Mouse (Mus musculus): ENCODE measurements around the gene Kalrn.

Gene Kalrn

DNA sequence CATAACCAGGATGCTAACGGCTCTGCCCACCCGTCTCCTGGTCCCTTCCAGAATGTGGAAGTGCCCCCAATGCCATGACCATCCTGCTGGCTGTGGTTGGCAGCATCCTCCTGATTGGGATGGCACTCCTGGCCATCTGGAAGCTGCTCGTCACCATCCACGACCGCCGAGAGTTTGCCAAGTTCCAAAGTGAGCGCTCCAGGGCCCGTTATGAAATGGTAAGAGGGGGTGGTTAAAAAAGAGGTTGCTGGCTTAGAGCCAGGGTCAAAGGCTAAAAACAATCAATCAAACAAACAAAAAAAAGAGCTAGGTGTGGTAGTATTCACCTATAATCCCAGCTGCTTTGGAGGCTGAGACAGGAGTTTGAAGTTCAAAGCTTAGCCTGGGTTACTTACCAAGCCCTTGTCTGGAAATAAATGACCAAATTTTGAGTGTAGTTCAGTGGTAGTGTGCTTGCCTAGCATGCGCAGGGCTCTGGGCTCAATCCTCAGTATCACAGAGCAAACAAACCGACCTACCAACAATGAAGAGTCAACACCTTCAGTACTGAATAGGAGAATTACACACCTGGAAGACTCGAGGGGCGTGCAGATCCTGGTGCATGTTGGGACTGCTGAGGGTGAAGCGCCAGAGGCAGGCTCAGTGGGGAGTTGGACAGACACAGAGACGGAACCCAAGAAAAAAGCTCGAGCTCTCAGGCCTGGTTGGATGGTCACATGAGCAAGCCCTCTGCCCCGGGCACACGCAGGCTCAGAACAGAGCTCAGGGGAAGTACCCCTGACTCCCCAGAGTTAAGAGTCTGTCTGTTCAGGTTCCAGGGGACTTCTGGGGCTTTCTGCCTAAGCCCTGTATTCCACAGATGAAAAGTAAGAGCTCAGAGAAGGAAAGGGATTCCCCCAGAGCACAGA lies 625.4 kb downstream of the Kalrn start:
- no peak for DNase-seq

DNA sequence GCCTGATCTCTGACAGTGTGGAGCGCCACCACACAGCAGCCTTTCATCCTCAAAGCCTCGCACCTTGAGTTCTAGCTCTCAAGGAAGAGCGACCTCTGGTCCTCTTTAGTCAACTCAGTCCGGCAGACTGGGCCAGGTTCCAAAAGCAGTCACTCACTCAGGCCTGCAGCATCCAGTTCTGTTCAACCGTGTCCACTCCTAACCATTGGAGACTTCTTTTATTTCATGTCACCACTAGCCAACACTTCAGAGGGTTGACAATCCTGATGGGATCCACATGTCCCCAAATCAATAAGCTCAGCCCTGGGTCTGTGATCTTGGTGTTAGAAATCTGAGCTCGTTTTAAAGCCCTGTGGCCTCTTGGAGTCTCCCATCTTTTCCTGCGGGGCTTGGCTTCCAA lies 627.3 kb downstream of the Kalrn start:
- DNase-seq = peak; percentile 72

DNA sequence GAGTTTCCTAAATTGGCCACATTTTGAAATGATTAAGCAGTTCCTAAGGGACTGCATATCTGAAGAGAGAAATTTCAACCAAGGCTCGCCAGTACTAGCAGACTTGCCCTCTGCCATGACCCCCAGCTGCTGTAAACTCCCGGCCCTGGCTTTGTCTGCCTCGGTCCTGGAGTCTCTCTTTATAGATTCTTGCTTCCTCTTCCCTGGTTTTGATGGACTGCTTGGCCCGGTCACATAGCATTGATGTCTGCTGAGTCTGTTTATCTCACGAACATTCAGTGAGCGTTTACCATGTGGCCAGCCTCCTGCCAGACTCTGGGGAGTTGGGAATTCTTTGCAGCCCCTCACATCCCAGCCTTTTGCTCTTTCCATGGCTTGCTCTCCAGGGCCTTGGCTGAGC lies 628.6 kb downstream of the Kalrn start:
- DNase-seq = peak; percentile 53

DNA sequence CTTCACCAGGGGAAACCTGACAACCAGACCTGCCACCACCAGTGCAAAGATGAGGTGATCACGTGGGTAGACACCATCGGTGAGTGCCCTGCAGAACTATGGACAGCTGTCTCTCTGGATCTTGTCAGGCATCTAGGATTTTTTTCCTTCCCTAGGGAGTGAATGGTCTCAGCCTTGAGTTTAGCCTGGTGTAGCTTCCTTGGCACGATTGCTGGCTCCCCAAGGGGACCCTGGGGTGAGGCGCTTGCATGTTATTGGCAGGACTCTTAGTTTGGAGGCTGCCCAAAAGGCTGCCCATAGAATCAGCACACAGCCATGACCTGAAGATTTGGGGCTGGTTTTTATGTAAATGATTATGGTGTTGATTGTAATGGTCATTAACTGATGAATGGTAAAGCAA lies 629.2 kb downstream of the Kalrn start:
- no peak for DNase-seq

DNA sequence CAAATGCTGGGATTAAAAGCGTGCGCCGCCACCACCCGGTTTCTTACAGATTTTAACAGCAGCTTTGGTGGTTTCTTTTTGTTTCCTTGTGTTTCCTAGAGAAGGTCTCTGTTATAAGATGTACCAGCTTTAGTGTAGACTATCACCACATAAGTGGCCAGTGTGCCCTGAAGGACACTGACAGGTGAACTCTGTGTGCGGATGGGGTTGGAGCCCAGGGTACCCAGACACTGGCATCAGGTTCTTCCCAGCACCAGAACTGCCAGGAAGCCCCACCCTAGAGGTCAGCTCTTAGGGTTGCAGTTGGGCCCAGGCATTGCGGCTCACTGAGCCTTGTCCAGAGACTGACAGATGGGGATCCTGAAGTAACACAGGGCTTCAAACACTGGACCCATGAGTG lies 629.9 kb downstream of the Kalrn start:
- no peak for DNase-seq

DNA sequence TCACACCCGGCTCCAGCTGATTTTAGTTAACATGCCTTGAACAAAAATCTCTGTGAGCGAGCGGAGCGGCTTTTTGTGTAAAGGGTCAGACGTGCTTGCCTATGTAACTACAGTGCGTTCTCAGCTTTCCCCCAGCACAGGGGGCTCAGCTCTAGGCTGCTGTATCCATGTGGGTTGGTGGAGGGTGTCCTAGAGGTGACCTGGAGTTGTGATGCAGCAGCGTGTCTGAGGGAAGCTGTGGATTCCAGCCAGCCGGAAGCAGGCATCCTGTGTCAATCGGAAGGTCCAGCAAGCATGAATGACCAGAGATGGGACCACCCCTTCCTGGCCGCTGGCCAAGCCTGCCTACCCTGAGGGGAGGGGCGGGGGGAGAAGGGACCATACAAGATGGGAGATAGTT lies 631.0 kb downstream of the Kalrn start:
- peak; percentile 79 for DNase-seq

DNA sequence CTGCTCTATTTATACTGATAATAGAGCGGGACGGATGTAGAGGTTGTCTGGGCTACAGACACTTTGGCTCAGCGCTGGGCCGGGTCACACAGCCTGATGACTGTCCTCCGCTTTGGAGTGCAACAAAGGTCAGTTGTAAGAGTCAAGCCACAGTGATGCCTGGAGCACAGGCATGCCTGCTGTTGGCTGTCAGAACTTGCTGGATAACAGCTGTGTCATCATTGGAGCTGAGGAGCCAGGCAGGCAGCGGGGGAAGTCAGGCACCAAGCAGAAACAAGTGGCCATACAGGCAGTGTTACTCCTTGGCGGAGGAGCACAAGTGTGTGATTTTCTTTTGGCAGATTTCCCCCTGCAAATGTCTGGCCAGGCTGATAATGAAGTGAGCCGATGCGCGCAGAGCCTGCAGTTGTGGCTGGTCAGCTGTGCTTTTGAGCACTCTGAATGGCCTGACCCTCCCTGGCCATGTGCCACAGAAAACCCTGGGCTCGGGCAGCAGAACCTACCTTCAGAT lies 632.0 kb downstream of the Kalrn start:
- DNase-seq = peak; percentile 74

DNA sequence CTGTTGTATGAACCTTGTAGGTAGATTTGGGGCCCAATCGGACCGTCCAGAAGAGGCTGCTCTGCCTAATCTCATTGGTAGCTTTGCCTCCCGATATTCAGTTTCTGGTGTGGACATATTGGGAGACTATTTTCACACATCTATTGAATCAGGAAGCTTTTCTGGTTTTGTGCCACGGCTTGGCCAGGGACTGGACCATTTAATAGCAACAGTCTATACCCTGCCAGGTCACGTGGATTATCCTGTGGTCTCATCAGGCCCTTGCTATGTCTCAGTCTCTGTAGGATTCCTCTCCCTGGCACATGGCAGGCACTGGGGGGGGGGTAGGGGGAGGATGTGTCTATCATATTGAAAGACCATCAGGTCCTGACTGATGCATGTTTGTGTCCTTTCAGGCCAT lies 633.2 kb downstream of the Kalrn start:
- DNase-seq = no peak

DNA sequence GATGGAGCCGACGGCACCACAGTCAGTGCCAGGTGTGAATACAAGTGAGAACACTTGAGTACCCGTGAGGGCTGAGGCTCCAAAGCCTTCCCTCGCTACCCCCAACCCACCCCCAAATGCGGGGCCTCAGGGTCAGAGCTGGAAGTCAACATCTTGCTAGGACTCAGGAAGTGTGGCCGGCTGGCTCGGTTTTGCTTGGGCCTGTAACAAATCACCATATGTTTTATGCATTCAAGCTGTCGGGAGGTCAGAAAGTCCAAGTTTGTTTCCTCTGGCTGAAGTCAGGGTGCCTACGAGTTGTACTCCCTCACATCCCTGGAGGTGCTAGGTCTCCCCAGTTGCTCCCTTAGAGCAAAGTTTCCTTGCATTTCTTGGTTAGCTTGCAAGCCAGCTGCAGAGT lies 633.7 kb downstream of the Kalrn start:
- peak; percentile 58 for DNase-seq

DNA sequence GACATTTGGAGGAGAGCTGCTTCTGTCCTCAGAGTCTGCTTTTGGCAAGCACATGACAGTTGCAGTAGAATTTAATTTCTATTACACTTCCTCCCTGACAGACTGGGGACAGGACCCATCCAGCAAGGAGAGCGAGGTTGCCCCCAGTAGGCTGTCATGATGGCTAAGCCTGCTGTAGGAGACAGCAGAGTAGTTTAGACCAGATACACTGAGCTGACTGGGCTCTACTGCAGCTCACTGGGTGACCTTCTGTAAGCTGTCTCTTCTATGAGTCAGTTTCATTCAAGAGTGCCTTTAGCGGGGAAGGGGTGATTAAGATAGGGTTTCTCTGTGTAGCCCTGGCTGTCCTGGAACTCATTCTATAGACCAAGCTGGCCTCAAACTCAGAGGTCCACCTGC lies 634.2 kb downstream of the Kalrn start:
- DNase-seq = no peak

DNA sequence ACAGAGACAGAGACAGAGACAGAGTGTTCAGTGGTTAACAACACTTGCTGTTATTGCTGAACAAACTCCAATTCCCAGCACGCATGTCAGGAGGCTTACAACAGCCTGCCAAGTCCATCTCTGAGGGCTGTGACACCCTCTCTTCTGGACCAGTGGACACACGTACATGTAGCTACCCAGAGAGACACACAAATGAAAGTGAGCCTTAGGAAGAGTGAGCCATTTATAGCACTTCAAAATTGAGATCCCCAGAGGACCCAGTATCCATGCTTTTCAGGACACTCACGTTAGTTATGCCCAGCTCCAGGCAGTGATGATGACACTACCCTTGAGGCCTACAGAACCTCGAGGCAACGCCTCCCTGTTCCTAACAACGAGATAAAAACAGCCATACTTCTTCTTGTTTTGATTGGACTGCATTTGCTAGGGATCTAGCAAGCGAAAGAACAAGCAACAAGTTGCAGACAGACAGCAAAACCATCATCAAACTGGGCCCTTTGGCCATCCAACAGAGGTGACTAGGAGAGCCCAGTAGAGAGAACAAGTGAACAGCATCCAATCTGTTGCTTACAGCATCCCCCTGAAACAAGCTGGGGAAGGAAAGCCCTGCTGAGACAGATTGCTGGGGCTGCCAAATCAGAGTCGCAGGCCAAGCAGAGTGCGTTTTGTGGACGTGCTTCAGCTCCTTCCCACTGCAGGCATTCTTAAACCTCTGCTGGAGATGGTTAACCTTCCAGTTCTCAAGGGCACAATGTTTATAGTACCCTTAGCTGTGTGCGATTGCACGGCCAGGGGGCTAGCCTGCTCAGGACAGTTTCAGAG lies 634.8 kb downstream of the Kalrn start:
- DNase-seq = no peak

DNA sequence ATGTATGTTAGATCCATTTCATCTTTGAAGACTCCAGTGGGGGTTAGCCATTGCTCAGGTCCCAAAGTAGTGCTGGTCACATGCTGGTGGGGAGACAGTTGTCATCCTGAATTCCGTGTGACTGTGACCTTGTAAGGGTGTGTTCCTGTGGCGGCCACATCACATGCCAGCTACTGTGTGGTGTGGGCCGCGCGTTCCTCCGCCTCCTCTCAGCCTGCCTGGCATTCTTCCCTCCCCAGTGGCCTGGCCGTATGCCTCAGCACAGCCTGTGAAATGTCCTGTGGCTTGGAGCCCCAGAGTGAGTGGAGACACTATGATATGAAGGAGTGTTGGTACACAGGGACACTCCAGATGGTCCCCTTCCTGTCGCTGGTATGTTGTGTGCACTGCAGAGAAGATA lies 635.8 kb downstream of the Kalrn start:
- DNase-seq = peak; percentile 75

DNA sequence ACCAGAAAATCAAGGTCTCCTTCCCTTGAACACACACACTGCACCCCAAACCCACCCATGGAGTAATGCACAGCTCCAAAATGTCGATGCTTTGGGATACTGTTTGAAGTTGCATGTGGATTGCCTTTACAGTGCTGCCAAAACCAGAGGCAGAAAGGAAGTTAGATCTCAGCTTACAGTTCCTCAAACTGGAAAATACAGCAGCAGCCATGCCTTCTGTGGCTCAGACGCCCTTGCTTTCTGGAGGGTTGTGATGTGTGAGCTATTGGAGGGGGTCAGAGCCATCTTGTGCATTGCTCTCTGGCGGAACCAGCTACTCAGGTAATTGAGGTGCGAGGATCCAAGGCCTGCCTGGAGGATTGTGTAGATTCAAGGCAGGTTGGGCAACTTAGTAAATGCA lies 636.4 kb downstream of the Kalrn start:
- DNase-seq = no peak

DNA sequence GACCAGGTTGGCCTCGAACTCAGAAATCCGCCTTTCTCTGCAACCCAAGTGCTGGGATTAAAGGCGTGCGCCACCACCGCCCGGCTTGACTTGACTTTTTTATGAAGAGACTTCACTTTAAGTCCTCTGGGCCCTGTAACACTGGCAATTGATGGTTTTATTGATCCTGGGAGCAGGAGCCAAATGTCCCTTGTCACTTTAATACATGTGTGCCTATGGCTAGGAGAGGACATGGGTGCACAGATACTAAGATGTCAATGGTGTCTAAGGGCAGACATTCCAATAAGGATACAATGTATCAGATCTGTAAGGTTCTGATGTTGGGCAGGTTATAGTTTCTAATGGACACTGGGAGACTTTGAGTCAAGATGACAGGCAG lies 637.9 kb downstream of the Kalrn start:
- no peak for DNase-seq

DNA sequence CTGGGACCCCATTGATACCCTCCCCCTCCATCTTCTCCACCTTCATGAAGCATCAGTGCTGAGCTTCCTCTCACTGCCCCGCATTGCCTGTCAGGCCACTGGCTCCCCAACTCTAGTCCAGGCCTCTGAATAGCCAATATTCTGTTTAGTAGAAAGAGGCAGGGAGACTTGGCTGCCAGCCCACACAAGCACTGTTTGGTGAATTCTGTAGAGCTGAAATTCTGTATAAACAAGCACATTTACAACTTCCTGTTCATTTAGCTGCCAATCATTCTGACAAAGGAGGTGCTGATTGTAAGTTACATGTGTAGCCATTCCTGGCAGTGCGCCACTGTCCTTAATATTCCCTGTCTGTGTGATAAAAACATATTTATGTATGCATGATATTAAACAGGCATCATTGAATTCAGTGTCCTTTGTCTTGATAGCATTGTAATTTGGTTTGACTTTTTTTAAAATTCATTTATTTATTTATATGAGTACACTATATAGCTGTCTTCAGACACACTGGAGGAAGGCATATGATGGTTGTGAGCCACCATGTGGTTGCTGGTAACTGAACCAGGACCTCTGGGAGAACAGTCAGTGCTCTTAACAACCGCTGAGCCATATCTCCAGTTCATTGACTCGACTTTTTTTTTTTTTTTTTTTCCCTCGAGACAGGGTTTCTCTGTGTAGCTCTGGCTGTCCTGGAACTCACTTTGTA lies 638.5 kb downstream of the Kalrn start:
- peak; percentile 66 for DNase-seq

DNA sequence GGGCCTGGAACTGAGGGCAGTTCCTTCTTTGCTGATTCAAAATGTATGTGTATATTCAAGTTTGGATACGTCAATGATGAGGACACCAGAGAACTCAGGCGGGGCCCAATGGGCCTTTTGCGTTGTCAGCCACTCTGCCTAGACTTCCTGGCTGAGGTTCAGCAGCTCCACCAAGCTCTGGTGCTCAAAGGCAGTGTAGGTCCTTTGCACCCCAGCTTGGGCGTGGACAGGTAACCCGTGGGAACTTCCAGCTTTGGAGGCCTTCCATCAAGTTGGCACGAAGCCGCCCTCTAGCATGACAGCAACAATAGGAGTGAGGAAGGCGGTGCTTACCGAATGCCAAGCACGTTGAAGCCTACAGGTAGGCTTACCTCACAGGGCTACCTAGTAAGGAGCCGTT lies 639.9 kb downstream of the Kalrn start:
- DNase-seq = no peak

DNA sequence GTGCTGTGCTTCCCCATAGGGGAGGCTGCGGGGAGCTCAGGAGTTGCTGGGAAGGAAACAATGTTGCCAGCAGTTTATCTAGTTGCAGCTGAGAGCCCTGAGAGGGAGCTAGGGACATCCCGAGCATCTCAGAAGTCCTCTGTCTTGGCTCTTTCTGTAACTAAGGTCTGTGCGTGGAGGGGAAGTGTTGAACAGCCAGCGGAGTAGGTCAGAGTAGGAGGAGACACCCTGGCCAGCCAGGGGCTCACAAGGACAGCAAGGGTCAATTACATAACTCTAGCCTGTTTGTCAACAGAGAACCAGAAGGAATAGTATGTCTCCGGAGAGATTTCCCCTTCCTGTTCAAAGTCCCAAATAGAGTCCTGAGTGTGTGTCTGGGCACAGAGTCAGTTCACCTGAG lies 641.2 kb downstream of the Kalrn start:
- DNase-seq = peak; percentile 90

DNA sequence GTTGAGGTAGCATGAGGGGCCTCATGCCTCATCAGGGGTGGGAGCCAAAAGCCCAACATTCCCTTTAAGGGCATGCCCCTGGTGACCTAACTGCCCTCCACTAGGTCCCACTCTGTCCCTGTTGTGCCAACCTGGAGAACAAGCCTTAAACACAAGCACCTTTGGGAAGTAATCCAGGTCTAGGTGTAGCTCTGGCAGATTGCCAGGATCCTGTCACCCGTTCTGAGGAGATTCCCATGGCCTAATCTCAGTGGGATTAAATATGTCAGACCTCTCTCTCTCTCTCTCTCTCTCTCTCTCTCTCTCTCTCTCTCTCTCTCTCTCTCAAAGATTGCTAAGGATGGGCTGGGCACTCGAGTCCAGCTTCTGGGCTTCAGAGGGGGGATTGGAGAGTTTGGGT lies 641.6 kb downstream of the Kalrn start:
- DNase-seq = no peak

DNA sequence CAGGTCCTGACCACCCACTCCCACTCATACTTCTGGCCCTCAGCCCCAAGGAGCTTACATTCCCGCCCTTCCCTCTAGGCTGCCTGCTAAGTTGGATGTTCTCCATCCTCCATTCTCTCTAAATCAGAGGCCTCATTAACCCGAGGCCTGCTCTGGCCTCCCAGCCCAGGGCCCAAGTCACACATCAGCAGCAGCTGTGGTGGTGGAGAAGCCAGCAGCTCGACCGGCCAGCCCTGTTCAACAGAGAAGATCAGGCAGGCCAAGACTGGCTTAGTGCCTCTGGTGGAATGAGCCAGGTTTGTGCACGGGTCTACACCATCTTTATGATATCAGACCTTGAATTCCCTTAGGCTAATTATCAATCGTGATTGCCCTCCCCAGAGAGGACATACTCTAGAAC lies 642.5 kb downstream of the Kalrn start:
- no peak for DNase-seq

DNA sequence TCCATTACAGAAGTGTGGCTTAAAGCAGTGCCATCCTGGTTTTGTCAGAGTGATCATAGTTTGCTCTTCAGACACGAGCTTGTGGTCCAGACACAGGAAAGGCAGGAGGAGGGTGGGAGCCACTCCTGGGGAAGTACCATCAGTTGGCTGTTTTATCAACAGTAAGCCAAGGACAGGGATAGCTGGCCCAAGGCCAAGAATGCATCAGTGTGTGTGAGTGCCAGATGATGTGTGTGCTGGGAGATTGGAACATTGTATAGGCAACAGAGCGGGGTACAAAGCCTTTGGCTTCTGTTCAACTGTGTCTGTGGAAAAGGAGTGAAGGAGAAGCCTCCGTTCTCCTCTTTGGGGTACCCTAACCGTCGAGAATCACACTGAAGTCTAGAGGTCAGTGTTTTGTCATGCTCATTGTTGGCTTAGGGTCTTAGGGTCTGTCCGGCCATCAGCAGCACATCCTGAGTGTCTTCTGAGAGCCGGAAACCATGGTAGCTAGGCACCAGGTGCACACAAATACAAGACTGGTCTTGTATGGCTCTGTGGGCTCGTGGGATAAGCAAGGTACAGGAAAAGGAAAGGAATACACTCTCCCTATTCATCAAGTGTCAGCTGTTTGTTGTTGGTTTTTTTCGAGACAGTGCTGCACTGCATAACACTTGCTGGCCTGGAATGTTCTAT lies 644.4 kb downstream of the Kalrn start:
- no peak for DNase-seq

DNA sequence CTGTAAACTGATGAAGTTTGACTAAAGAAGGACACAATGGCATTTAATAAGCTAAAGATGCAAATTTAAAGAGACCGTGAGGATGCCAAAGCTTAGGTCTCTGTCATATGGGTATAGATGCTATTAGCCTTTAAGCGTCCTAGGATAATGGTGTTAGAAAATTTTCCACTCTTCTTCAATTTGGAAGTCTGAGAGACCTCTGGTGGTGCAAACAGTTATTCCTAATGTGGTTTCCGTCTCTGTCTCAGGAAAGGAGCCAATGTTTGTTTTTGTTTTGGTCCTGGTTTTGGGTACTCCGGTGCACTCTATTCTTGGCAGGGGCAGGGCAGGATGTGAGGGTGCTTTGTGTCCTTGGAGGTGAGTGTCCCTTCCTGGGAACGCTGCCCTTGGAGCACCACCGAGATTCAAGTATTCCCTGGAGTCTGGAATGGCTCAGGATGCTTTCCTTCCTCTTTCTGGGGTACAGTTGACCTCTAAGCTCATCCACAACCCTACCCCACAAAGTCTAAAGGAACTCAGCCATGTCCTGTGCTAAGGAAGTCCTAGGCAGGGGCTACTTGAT lies 646.0 kb downstream of the Kalrn start:
- peak; percentile 62 for DNase-seq

DNA sequence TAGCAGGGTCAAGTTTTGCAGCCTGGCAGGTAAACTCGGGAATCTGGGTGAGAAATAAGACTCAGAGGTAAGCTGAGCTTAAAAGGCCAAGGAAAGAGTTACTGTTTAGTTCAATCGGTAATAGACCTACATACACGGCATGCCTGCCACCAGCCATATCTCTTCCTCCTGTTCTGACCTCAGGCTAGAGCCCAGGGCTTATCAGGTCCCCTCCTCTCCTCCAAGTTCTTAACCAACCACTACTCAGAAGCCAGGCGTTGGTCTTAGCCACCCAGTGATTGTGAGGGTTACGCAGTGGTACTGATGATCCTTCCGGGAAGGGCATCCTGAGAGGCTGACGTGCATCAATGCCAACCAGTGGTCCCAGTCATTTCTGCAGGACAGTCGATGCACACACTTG lies 649.6 kb downstream of the Kalrn start:
- DNase-seq = no peak

DNA sequence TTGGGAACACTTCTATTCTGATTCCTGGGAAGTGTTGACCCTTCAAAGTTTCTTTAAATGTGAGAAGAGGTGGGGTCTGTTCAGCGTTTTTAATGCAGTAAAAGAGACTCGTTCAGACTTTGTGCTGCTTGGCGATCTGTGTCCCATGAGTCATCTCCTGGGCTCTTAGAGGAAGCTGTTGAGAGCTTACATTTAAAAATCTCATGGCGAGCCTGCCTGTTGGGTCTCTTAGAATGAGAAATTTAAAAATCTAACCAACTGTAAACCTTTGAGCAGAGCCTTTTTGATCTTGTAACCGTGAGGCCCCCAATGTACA lies 650.4 kb downstream of the Kalrn start:
- DNase-seq = no peak

Data from kidney, adult 11 months (tissue).